Mouse (Mus musculus) B cell, adult 67 days (primary cell): ENCODE results near the gene 4933405O20Rik. TPM values are rescaled to one million over a fixed set of nuclear protein-coding genes. Genes with fewer than 3 reads are reported as not detected.

Experiments
- total RNA-seq, 2 experiments: library from RNA; stranded (reverse); gene quantifications; 4 replicates each; pipeline ENCODE4 v1.2.4; 2023

The 4933405O20Rik gene
- not detected for total RNA-seq

DNA sequence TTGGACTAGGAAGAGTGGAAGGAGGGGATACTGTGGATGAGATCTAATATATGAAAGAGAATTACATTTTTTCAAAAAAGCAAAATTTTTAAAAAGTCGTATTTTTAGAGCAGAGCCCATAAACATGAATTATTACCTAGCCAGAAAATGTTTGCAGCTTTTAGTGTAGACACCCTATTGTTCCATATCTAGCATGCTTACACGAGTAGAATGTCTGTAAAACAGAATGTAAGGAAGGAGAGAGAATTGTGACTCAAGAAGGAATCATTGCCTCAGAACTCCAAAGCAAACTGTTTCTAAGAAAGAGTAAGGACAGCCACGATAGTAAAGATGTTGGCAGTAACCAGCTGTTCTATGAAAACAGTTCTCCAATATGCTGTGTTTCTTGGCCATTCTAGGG is at the start of gene 4933405O20Rik:
Gene 4933405O20Rik, plus strand, starts transcription at position 301 of the 400 bp plus-strand sequence.

